Mouse (Mus musculus) Patski (cell line): ENCODE measurements at regions not wholly inside any gene's neighbourhood (a gene's known extent, or its start where the extent isn't known, plus 50 kb on each side); places are given as distances from the start of the nearest gene placed in this dataset.

Experiments
- ATAC-seq: fragments of 100-300 bp; one replicate; pipeline ENCODE4 v1.8.0; 2021
- CTCF ChIA-PET: fragments of 350-600 bp; sonication (Branson Sonifier 250); formaldehyde crosslinking; loops from one replicate; lab custom pipeline; 2022; ENCODE audit warnings: inconsistent platforms; lab: Charles Lee
- POLR2A ChIA-PET: fragments of 350-600 bp; sonication (Branson Sonifier 250); formaldehyde crosslinking; loops from one replicate; lab custom pipeline; 2022; ENCODE audit warnings: antibody characterized with exemption, inconsistent platforms; lab: Charles Lee
- DNase-seq: peaks from one replicate; pipeline ENCODE4 v3.0.0-alpha.2; 2011; ENCODE audit warnings: low read depth, low spot score
- H3K27me3 ChIP-seq: fragments of 371-371 bp; one replicate; pipeline ENCODE4 v1.5.1; 2021
- CTCF ChIP-seq: fragments of 100-300 bp; IDR thresholded peaks from one replicate; pipeline ENCODE4 v1.5.1; 2021
- in situ Hi-C: fragments of 300-500 bp; cut with MboI; formaldehyde crosslinking; loops from 3 replicates; pipeline ENCODE4 v1.11.1; 2018; ENCODE audit warnings: low pct_unique_long_range_greater_than_20kb, mixed read lengths

DNA sequence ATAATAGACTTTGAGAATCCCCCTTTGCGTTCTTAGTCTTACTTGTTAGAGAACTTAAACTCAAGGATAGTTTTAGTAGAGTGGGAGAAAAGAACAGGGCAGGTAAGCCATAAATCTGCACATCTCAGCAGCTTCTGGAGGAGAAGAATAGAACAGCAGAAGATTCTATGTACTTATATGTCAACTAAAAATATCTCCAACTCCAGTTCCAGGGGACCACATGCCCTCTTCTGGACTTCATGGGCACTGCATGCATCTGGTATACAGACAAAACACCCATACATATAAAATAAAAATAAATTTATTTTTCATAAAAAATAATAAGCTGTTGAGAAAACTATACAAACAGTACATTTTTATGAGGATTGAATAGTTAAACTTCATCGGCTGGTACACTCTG, 196.4 kb downstream of the Mettl4 start:
- POLR2A ChIA-PET: no interaction called here
- in situ Hi-C loops: no loop called here

DNA sequence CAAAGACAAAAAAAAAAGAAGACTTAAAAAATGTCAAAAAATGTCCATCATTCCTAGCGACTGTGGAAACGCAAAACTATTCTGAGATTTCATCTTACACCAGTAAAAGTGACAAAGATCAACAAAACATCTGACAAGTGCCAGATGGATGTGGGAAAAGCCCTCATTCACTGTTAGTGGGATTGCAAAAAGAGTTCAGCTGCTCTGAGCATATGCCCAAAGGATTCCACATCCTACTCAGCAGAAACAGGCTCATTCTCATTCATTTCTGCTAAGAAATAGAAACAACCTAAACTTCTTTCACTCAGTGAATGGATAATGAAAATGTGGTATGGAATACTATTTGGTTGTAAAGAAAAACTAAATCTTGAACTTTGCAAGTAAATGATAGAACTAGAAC, 221.1 kb downstream of the Mettl4 start:
- no peak for TF ChIP-seq CTCF
- in situ Hi-C loops: no loop called here
- CTCF ChIA-PET: no interaction called here
- DNase-seq (no peak), ATAC-seq (no peak)
- H3K27me3 ChIP-seq: no peaks in the 10 kb centered on the region
- POLR2A ChIA-PET: no interaction called here

More for the DNA sequence above, 196.4 kb downstream of the Mettl4 start:
- CTCF ChIA-PET: no interaction called here
- H3K27me3 ChIP-seq: no peaks in the 10 kb centered on the region
- peak; percentile 28 for TF ChIP-seq CTCF
- ATAC-seq (no peak), DNase-seq (no peak)
